Mouse (Mus musculus): Measurements from ENCODE around the gene Cfap77. TPM values are rescaled to one million over a fixed set of nuclear protein-coding genes. Genes with fewer than 3 reads are reported as not detected.

The Cfap77 gene
- polyA plus RNA-seq, 1 experiment, result 20.9 TPM

GRCm38 (mm10) chr2:29051932-29052331, 2.9 kb downstream of the Cfap77 start:
- Histone ChIP-seq H3K36me3 (ENCODE audit: control insufficient read depth, insufficient read depth, low read length) (no peaks in the 10 kb centered on the region), H3K27ac (ENCODE audit: control insufficient read depth, insufficient read depth, low read depth, low read length) (no peak overlapping the region), H3K27me3 (ENCODE audit: control insufficient read depth, insufficient read depth, low read length) (no peaks in the 10 kb centered on the region), H3K4me1 (ENCODE audit: control insufficient read depth, insufficient read depth, low read length) (peaks cover 12% of the 10 kb centered on the region), H3K4me3 (ENCODE audit: control insufficient read depth, low read depth, low read length) (no peak overlapping the region)
- TF ChIP-seq POLR2A (IDR thresholded peaks at IDR 0.05; ENCODE audit: control insufficient read depth, low read depth, low read length) (no peak), CTCF (IDR thresholded peaks at IDR 0.05; ENCODE audit: control insufficient read depth, insufficient read depth, insufficient replicate concordance, low read depth, low read length) (no peak)

- no peaks in the 10 kb centered on the region for H3K4me1 ChIP-seq (ENCODE audit: control insufficient read depth, insufficient read depth, low read length)
- no peak for TF ChIP-seq POLR2A (IDR thresholded peaks at IDR 0.05; ENCODE audit: control insufficient read depth, low read depth, low read length)
- H3K36me3 ChIP-seq (ENCODE audit: control insufficient read depth, insufficient read depth, low read length), result no peaks in the 10 kb centered on the region
- H3K4me3 ChIP-seq (ENCODE audit: control insufficient read depth, low read depth, low read length), result no peak overlapping the region
- H3K27ac ChIP-seq (ENCODE audit: control insufficient read depth, insufficient read depth, low read depth, low read length), result no peak overlapping the region
- no peaks in the 10 kb centered on the region for H3K27me3 ChIP-seq (ENCODE audit: control insufficient read depth, insufficient read depth, low read length)
Measured at GRCm38 (mm10) chr2:29046151-29046550, 8.7 kb downstream of the Cfap77 start.

DNA sequence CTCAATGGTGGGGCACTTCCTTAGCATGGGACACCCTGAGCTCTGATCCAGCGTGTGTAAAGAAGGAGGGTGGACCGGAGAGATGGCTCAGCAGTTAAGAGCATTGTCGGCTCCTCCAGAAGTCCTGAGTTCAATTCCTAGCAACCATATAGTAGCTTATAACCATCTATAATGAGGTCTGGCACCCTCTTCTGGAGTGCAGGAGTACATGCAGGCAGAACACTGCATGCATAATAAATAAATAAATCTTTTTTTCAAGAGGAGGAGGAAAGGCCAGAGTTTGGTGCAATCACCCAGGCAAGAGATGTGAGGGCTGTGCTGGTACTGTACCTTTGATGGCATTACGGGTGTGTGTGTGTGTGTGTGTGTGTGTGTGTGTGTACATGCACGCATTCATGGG, 12.7 kb downstream of the Cfap77 start:
- TF ChIP-seq CTCF (IDR thresholded peaks at IDR 0.05; ENCODE audit: control insufficient read depth, insufficient read depth, insufficient replicate concordance, low read depth, low read length), result no peak
- TF ChIP-seq POLR2A (IDR thresholded peaks at IDR 0.05; ENCODE audit: control insufficient read depth, low read depth, low read length), result no peak
- no peaks in the 10 kb centered on the region for H3K27me3 ChIP-seq (ENCODE audit: control insufficient read depth, insufficient read depth, low read length)
- no peaks in the 10 kb centered on the region for H3K36me3 ChIP-seq (ENCODE audit: control insufficient read depth, insufficient read depth, low read length)
- H3K4me1 ChIP-seq (ENCODE audit: control insufficient read depth, insufficient read depth, low read length), result no peaks in the 10 kb centered on the region
- no peak overlapping the region for H3K4me3 ChIP-seq (ENCODE audit: control insufficient read depth, low read depth, low read length)
- H3K27ac ChIP-seq (ENCODE audit: control insufficient read depth, insufficient read depth, low read depth, low read length), result no peak overlapping the region

DNA sequence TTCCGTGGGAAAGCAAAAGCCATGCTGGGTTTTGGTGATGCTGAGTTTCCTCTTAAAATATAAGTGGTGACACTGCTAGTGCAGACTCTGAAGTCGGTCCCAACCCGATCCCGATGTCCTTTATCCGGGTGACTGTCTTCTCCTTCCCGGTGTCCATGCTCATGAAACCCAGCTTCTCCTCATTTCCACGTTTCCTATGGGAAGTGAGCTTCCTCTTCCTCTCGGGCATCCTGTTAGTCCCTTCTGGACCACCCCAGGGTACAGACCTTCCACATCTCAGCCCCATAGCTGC, 13.4 kb downstream of the Cfap77 start:
- no peak overlapping the region for H3K4me3 ChIP-seq (ENCODE audit: control insufficient read depth, low read depth, low read length)
- TF ChIP-seq CTCF (IDR thresholded peaks at IDR 0.05; ENCODE audit: control insufficient read depth, insufficient read depth, insufficient replicate concordance, low read depth, low read length), result no peak
- TF ChIP-seq POLR2A (IDR thresholded peaks at IDR 0.05; ENCODE audit: control insufficient read depth, low read depth, low read length), result no peak
- H3K27me3 ChIP-seq (ENCODE audit: control insufficient read depth, insufficient read depth, low read length), result no peaks in the 10 kb centered on the region
- no peak overlapping the region for H3K27ac ChIP-seq (ENCODE audit: control insufficient read depth, insufficient read depth, low read depth, low read length)
- no peaks in the 10 kb centered on the region for H3K36me3 ChIP-seq (ENCODE audit: control insufficient read depth, insufficient read depth, low read length)
- no peaks in the 10 kb centered on the region for H3K4me1 ChIP-seq (ENCODE audit: control insufficient read depth, insufficient read depth, low read length)

DNA sequence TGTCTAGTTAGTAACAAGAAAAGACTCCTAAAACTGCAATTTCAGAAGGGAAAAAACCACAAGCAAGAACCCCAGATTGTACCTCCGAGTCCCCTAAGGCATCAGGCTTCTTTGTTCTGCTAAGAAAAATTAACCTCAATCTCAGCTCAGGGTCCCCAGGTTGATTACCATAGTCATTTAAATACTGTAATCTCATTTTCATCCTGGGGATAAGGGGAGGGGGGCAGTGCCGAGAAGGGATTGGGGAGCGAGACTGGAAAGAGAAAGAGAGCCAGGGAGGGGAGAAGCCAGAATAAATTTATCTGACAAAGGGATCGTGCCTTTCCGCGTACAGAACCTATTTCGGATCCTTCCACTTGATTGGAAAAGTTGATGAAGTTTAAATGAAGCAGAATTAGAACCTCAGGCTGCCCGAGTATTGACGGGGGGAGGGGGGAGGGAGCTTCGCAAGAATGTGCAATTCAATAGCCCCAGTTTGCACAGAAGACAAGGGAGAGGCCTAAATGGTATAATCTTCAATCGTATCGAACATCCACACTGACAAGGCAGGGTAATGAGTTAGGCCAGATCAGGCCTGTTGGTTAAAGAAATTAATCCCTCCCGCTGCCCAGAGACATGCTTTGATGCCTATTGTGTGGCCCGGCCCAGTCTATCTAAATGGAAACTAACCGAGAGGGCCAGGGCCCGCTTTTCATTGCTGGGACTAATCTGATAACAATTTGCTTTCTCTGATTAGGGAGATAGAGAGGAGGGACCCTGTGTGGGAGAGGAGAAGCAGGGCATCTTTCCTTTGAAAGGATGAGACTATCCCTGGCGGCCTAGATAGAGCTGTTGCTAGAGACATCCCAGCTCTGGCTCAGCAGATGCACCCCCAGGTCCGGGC, 14.0 kb downstream of the Cfap77 start:
- no peak overlapping the region for H3K27ac ChIP-seq (ENCODE audit: control insufficient read depth, insufficient read depth, low read depth, low read length)

DNA sequence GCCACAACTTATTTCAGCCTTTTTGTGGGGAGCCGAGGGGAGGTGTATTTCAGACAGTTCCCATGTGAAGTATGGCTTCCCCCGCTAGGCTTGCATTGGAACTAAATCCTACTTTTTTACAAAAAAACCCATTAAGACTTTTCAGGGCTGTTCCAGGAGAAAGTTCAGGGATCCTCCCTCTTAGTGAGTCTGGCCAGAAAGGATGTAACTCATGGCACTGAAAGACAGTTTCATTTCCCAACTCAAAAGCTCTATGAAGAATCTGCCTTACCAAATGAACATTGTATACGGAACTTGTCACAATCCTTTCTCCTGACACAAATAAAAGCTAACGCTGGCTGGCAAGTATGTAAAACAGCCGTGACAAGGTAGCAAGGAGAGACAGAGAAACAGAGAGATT, 15.1 kb downstream of the Cfap77 start:
- Histone ChIP-seq H3K27me3 (ENCODE audit: control insufficient read depth, insufficient read depth, low read length) (no peaks in the 10 kb centered on the region), H3K4me3 (ENCODE audit: control insufficient read depth, low read depth, low read length) (no peak overlapping the region), H3K27ac (ENCODE audit: control insufficient read depth, insufficient read depth, low read depth, low read length) (no peak overlapping the region), H3K4me1 (ENCODE audit: control insufficient read depth, insufficient read depth, low read length) (no peaks in the 10 kb centered on the region), H3K36me3 (ENCODE audit: control insufficient read depth, insufficient read depth, low read length) (no peaks in the 10 kb centered on the region)
- no peak for TF ChIP-seq POLR2A (IDR thresholded peaks at IDR 0.05; ENCODE audit: control insufficient read depth, low read depth, low read length)
- TF ChIP-seq CTCF (IDR thresholded peaks at IDR 0.05; ENCODE audit: control insufficient read depth, insufficient read depth, insufficient replicate concordance, low read depth, low read length), result no peak

More for the DNA sequence above, 14.0 kb downstream of the Cfap77 start:
- no peaks in the 10 kb centered on the region for H3K4me1 ChIP-seq (ENCODE audit: control insufficient read depth, insufficient read depth, low read length)
- no peaks in the 10 kb centered on the region for H3K36me3 ChIP-seq (ENCODE audit: control insufficient read depth, insufficient read depth, low read length)
- H3K27me3 ChIP-seq (ENCODE audit: control insufficient read depth, insufficient read depth, low read length), result no peaks in the 10 kb centered on the region
- no peak overlapping the region for H3K4me3 ChIP-seq (ENCODE audit: control insufficient read depth, low read depth, low read length)
- TF ChIP-seq POLR2A (IDR thresholded peaks at IDR 0.05; ENCODE audit: control insufficient read depth, low read depth, low read length), result no peak

GRCm38 (mm10) chr2:29035698-29036097, 19.2 kb downstream of the Cfap77 start:
- Histone ChIP-seq H3K4me1 (ENCODE audit: control insufficient read depth, insufficient read depth, low read length) (no peaks in the 10 kb centered on the region), H3K36me3 (ENCODE audit: control insufficient read depth, insufficient read depth, low read length) (no peaks in the 10 kb centered on the region), H3K4me3 (ENCODE audit: control insufficient read depth, low read depth, low read length) (no peak overlapping the region), H3K27ac (ENCODE audit: control insufficient read depth, insufficient read depth, low read depth, low read length) (no peak overlapping the region), H3K27me3 (ENCODE audit: control insufficient read depth, insufficient read depth, low read length) (no peaks in the 10 kb centered on the region)
- TF ChIP-seq CTCF (IDR thresholded peaks at IDR 0.05; ENCODE audit: control insufficient read depth, insufficient read depth, insufficient replicate concordance, low read depth, low read length) (no peak), POLR2A (IDR thresholded peaks at IDR 0.05; ENCODE audit: control insufficient read depth, low read depth, low read length) (no peak)
